Mouse (Mus musculus) heart, postnatal 14 days (tissue): ENCODE results near the gene Rnf149. TPM values are rescaled to one million over a fixed set of nuclear protein-coding genes. Genes with fewer than 3 reads are reported as not detected.

ENCODE experiments used
- total RNA-seq, 2 experiments: library from RNA; stranded (reverse); gene quantifications; 2 replicates each; pipeline ENCODE4 v1.2.3; 2021

The Rnf149 gene
- total RNA-seq, 2 experiments from 2014 or later = 10.8 to 11.5 TPM

Other genes with a start within 250 kb of the Rnf149 start
- 100 to 1,000 TPM; 494 to 584 TPM for gene Rpl31, start 209.6 kb downstream of the Rnf149 start, total RNA-seq
- gene Tbc1d8, start 98.7 kb downstream of the Rnf149 start, total RNA-seq = 1 to 10 TPM; 6.6 to 7.6 TPM
- 10 to 100 TPM; 14.7 to 15.7 TPM for gene Cnot11, start 42.4 kb downstream of the Rnf149 start, total RNA-seq
- not detected for gene Creg2, start 74.1 kb upstream of the Rnf149 start, total RNA-seq
- gene Rfx8, start 143.6 kb upstream of the Rnf149 start, total RNA-seq = under 1 TPM; 0.32 to 0.36 TPM
- gene Gm3646, start 227.9 kb upstream of the Rnf149 start, total RNA-seq = 1 to 10 TPM; 6.4 to 7.6 TPM